Comparison of ENCODE assay signal across 8 mouse cellular contexts in the genomic region with DNA sequence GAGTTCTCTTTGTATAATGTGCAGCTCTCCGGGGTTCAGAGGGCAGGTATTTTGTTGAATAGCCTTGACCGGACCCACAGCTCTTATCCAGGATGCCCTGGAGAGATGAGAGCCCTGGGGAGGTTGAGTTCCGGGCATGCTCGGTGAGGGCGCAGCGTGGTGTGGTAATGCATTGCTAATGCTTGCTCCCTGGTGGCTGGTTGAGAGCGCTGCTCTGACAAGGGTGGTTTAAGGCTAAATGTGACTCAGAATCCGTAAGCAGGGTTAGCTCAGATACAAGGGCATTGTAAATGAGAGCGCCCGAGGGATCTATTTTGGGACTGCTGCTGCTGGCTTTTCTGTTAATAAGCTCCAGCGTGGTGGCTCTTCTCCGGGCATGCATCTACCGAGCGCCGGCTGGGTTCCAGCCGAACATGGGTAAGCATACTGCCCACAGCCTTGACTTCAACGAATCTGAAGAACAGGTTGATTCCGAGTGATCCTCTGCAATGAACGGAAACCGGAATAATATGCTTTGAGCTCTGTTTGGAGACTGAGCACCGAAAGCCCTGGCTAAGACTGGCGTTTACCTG. TPM values are rescaled to one million over a fixed set of nuclear protein-coding genes. Genes with fewer than 3 reads are reported as not detected.
A peak's percentile ranks its signal among the peaks of the same experiment; 100 is the strongest.
DNase-seq lines count a peak whose midpoint lies in the region; ATAC-seq and TF ChIP-seq lines count a peak whose summit lies in the region.

No protein-coding gene starts in this region.

- no peaks in the 10 kb centered on the region for H3K27me3 ChIP-seq in lung, embryonic 14.5 days (ENCODE audit: insufficient read depth, low read length)
- H3K27me3 ChIP-seq in embryonic facial prominence, embryonic 11.5 days (ENCODE audit: control insufficient read depth, insufficient read depth, low read length): no peaks in the 10 kb centered on the region
- H3K27me3 ChIP-seq in heart, embryonic 14.5 days (ENCODE audit: control insufficient read depth, insufficient read depth, low read length): no peaks in the 10 kb centered on the region
- no peaks in the 10 kb centered on the region for H3K27me3 ChIP-seq in midbrain, embryonic 16.5 days (ENCODE audit: control insufficient read depth, insufficient read depth, low read depth, low read length)

- H3K27ac ChIP-seq in lung, embryonic 14.5 days (ENCODE audit: low read depth): no peak overlapping the region
- H3K27ac ChIP-seq in embryonic facial prominence, embryonic 11.5 days (replicated peaks; ENCODE audit: low read depth, low read length): no peak overlapping the region
- H3K27ac ChIP-seq in heart, embryonic 14.5 days (replicated peaks in 1 of 2; ENCODE audit: control insufficient read depth in 1 of 2, insufficient read depth in 1 of 2, low read depth in 2 of 2, low read length in 2 of 2): peak overlapping the region; percentile 81 to 82
- H3K27ac ChIP-seq in midbrain, embryonic 16.5 days (ENCODE audit: low read length): peak overlapping the region; percentile 79

- 36% methylated on average over 22 of the region's 22 CpGs for WGBS in lung, embryonic 14.5 days
- 42% methylated on average over 22 of the region's 22 CpGs for WGBS in lung, adult 2 months
- WGBS in embryonic facial prominence, embryonic 11.5 days: 26% methylated on average over 22 of the region's 22 CpGs
- 24% methylated on average over 22 of the region's 22 CpGs for whole genome bisulfite sequencing in heart, embryonic 14.5 days
- 19% methylated on average over 22 of the region's 22 CpGs for WGBS in midbrain, embryonic 16.5 days

- no peak overlapping the region for H3K4me3 ChIP-seq in lung, embryonic 14.5 days (ENCODE audit: low read depth, low read length)
- no peak overlapping the region for H3K4me3 ChIP-seq in lung, adult 2 months (replicated peaks; ENCODE audit: extremely low read depth, low read depth, low read length)
- H3K4me3 ChIP-seq in embryonic facial prominence, embryonic 11.5 days (ENCODE audit: low read depth, low read length): no peak overlapping the region
- H3K4me3 ChIP-seq in heart, embryonic 14.5 days (ENCODE audit: control insufficient read depth in 1 of 2, insufficient read depth in 1 of 2, low read depth in 1 of 2, low read length in 2 of 2): no peak overlapping the region; a peak in 1 of 4 replicates
- H3K4me3 ChIP-seq in midbrain, embryonic 16.5 days (ENCODE audit: low read depth, low read length): peak overlapping the region; percentile 18

- peak; percentile 53 for TF ChIP-seq CTCF in lung, embryonic 14.5 days (IDR thresholded peaks at IDR 0.05; ENCODE audit: low read depth)
- no peak for TF ChIP-seq CTCF in lung, adult 2 months (IDR thresholded peaks at IDR 0.05; ENCODE audit: insufficient read depth, low read length)

- H3K36me3 ChIP-seq in lung, embryonic 14.5 days (ENCODE audit: insufficient read depth): no peaks in the 10 kb centered on the region
- H3K36me3 ChIP-seq in embryonic facial prominence, embryonic 11.5 days (replicated peaks; ENCODE audit: control insufficient read depth, insufficient read depth, low read depth, low read length): no peaks in the 10 kb centered on the region
- no peaks in the 10 kb centered on the region for H3K36me3 ChIP-seq in heart, embryonic 14.5 days (ENCODE audit: control insufficient read depth, insufficient read depth, low read length)
- no peaks in the 10 kb centered on the region for H3K36me3 ChIP-seq in midbrain, embryonic 16.5 days (ENCODE audit: control insufficient read depth, insufficient read depth, low read length)

- no peaks in the 10 kb centered on the region for H3K4me1 ChIP-seq in lung, embryonic 14.5 days (ENCODE audit: insufficient read depth)
- no peaks in the 10 kb centered on the region for H3K4me1 ChIP-seq in lung, adult 2 months (ENCODE audit: control insufficient read depth, insufficient read depth, low read length)
- H3K4me1 ChIP-seq in embryonic facial prominence, embryonic 11.5 days (ENCODE audit: control insufficient read depth, insufficient read depth, low read length): no peaks in the 10 kb centered on the region
- peaks cover 4% of the 10 kb centered on the region in 2 experiments; a peak in 3 of 4 replicates for H3K4me1 ChIP-seq in heart, embryonic 14.5 days (ENCODE audit: control insufficient read depth in 2 of 2, insufficient read depth in 2 of 2, low read length in 2 of 2)
- H3K4me1 ChIP-seq in midbrain, embryonic 16.5 days (ENCODE audit: control insufficient read depth, insufficient read depth, low read length): peaks cover 2% of the 10 kb centered on the region; the same call in 1 of the 2 replicates

- 0 out of 2 replicates have a peak overlapping the region, but pooled peaks have one; percentile 3 for H3K4me2 ChIP-seq in lung, embryonic 14.5 days
- peak overlapping the region; percentile 32 for H3K4me2 ChIP-seq in embryonic facial prominence, embryonic 11.5 days (ENCODE audit: low read depth, low read length)
- peak overlapping the region; percentile 51 for H3K4me2 ChIP-seq in heart, embryonic 14.5 days (ENCODE audit: low read length)
- peak overlapping the region; percentile 51 for H3K4me2 ChIP-seq in midbrain, embryonic 16.5 days (ENCODE audit: low read length)

- ATAC-seq in lung, embryonic 14.5 days (ENCODE audit: insufficient read depth): peak; percentile 62; the same call in 1 of the 2 replicates
- ATAC-seq in embryonic facial prominence, embryonic 11.5 days (replicated peaks; ENCODE audit: insufficient number of reproducible peaks, low FRiP score, low TSS enrichment, low read depth): peak; percentile 22; the same call in 1 of the 2 replicates
- ATAC-seq in heart, embryonic 14.5 days (ENCODE audit: insufficient number of reproducible peaks, insufficient read depth, low FRiP score, low read depth): peak; percentile 58
- peak; percentile 66 for ATAC-seq in midbrain, embryonic 16.5 days
- no peak for ATAC-seq in CD4-positive, CD25-positive, alpha-beta regulatory T cell, adult 4 months

- DNase-seq in lung, embryonic 14.5 days: peak; percentile 51
- DNase-seq in lung, adult 2 months: no peak
- DNase-seq in embryonic facial prominence, embryonic 11.5 days (ENCODE audit: low spot score): peak; percentile 68
- DNase-seq in kidney, postnatal 25 days: peak; percentile 49 to 66
- no peak for DNase-seq in thymus, postnatal 36 days

- H3K9me3 ChIP-seq in lung, embryonic 14.5 days (ENCODE audit: low read depth, low read length): peaks cover 7% of the 10 kb centered on the region; the same call in 1 of the 2 replicates
- H3K9me3 ChIP-seq in embryonic facial prominence, embryonic 11.5 days (replicated peaks; ENCODE audit: control insufficient read depth, low read length): no peaks in the 10 kb centered on the region
- H3K9me3 ChIP-seq in heart, embryonic 14.5 days (ENCODE audit: control insufficient read depth, low read length): peaks cover 10% of the 10 kb centered on the region; the same call in 1 of the 2 replicates
- H3K9me3 ChIP-seq in midbrain, embryonic 16.5 days (replicated peaks; ENCODE audit: control insufficient read depth, low read length, poor library complexity, severe bottlenecking): no peaks in the 10 kb centered on the region

- TF ChIP-seq POLR2A in lung, adult 2 months (IDR thresholded peaks at IDR 0.05; ENCODE audit: borderline replicate concordance, extremely low read depth, low read depth, low read length): no peak

- H3K9ac ChIP-seq in lung, embryonic 14.5 days: no peak overlapping the region
- peak overlapping the region; percentile 44 for H3K9ac ChIP-seq in embryonic facial prominence, embryonic 11.5 days (replicated peaks; ENCODE audit: low read length)
- peak overlapping the region; percentile 58 for H3K9ac ChIP-seq in heart, embryonic 14.5 days (ENCODE audit: low read length)
- peak overlapping the region; percentile 57 for H3K9ac ChIP-seq in midbrain, embryonic 16.5 days (ENCODE audit: low read depth, low read length)

RNA-seq across cellular contexts. Expression of gene Alox5ap, which starts 14.8 kb away (rescaled TPM):
- 9.3 and 20.5 TPM in 2 replicates for polyA plus RNA-seq in lung, embryonic 14.5 days (2014; fragmentation: Nextera tagmentation; extraction: Ambion mirVana)
- 65.9 and 104 TPM in 2 replicates for polyA plus RNA-seq in lung, adult 2 months (2012; rRNA removed)
- polyA plus RNA-seq in embryonic facial prominence, embryonic 11.5 days (2014; fragmentation: Nextera tagmentation; extraction: Ambion mirVana): 8.5 and 8.7 TPM in 2 replicates
- 7.2 and 9.2 TPM in 2 replicates for polyA plus RNA-seq in heart, embryonic 14.5 days (2014; fragmentation: Nextera tagmentation; extraction: Ambion mirVana)
- polyA plus RNA-seq in midbrain, embryonic 16.5 days (2015; fragmentation: Nextera tagmentation; extraction: Ambion mirVana): 9.3 and 12.6 TPM in 2 replicates
- polyA plus RNA-seq in CD4-positive, CD25-positive, alpha-beta regulatory T cell, adult 4 months (2017; shearing (Covaris generic)): 1 to 10 TPM; 2.1 to 2.5 TPM

Comparison
In these comparisons a context has a peak if more than half of its experiments do, and no peak if none do; other contexts are left out.
1. DNase-seq: peak in lung, embryonic 14.5 days (single experiment), embryonic facial prominence, embryonic 11.5 days (single experiment) and kidney, postnatal 25 days (2 of 2); none in lung, adult 2 months (single experiment) and thymus, postnatal 36 days (0 of 2).
2. H3K27ac ChIP-seq: peak in heart, embryonic 14.5 days (2 of 2) and midbrain, embryonic 16.5 days (single experiment); none in lung, embryonic 14.5 days (single experiment) and embryonic facial prominence, embryonic 11.5 days (single experiment).
3. Peak in every context shown above with its lines, with median percentiles within 50 percentile points of each other: H3K4me2 ChIP-seq.